Mouse (Mus musculus) ovary, adult 18-20 months (tissue): ENCODE results near the gene Tmem243.
"Not testable (repeated sequence)": the region's sequence is repeated elsewhere in the genome, so short reads cannot be mapped to it uniquely, and the experiment has no call there.

ENCODE experiments used
- DNase-seq: peaks from one replicate; pipeline ENCODE4 v3.0.0; 2022; ENCODE audit warnings: low spot score, mixed read lengths

The Tmem243 gene

DNA sequence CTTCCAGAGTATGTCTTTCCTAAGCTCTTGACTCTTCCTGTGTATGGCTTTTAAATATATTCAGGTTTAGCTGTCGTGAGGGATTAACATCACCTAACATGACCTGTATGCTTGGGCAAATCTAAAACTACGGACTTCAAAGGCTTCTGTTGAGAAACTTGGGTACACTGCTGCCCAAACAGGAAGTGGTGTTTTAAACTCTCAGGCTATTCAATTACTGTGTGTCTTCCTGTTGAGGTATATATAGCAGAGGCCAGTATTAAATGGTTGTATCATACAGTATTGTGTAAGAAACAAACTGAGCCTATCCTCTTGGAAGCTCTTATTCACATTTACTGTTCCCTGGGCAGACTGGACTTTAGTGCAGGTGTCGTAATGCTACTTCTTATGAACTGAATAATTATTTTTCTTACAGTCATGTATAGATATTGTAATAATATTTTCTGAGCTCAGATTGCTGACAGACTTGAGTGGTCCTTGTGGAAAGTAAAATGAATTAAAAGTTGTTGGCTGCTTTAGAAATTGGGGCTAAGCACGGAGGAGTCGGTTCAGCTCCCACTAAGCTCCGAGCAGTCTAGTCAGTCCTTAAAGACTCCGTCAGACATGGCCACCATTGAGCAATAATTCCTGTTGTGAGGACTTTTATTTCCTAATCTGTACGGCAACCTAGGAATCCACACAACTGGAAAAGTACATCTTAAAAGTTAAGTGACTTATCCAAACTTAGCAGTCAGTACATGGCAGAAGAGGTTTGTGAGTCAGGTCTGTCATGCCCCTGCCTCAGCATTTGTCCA, 7.0 kb downstream of the Tmem243 start:
- no peak for DNase-seq

DNA sequence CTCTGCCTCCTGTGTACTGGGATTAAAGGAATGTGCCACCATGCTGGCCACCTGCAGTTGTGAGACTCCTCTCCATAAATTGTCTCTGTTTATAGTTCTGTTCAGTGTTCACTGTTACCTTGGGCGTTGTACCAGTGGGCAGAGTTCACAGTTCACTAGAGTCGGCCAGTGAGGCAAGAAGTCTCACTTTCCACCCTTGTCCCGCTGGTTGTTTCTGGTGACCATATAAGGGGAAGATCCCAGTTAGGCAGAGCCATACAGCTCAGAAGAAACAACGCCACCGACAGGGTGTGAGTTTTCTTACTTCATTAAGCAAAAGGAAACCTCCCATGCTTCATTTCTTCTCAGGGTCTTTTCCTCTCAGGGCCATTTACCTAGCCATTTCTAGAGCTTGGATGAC, 8.0 kb downstream of the Tmem243 start:
- DNase-seq = no peak

DNA sequence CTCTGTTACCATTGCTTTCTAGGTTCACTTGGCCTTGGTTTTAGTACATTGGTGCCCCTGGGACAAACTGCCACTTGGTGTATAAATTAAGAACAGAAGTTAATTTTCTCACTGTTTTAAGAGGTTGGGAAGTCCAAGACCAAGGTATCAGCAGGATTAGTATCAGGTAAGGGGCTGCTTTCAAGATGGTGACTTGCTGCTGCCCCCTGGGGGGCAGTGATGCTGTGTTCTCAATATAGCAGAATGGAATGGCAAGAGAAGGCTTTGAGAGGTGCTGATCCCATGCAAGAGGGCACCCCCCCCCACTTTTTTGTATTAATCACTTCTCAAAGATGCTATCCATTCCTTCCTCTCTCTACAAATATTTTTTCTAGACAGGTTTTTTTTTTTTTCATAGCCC, 9.1 kb downstream of the Tmem243 start:
- DNase-seq = no peak

DNA sequence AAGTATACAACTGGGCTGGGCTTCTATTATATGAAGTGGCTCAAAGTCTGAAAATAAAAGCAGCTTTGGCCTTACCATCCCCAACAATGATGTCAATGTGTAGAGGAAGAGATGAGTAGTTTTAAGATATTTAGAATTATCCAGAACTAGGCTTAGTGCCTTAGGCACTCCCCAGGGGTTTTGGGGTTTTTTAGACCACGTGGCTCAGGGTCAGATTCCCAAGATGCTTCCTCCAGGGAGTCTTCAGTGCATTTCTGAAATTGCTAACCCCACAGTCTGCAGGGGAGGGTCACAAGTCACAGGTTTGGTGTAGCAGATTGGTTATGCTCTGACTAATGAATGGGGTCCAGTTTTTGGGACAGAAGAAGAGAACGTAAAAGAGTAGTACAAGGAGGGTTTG, 10.8 kb downstream of the Tmem243 start:
- DNase-seq = no peak

DNA sequence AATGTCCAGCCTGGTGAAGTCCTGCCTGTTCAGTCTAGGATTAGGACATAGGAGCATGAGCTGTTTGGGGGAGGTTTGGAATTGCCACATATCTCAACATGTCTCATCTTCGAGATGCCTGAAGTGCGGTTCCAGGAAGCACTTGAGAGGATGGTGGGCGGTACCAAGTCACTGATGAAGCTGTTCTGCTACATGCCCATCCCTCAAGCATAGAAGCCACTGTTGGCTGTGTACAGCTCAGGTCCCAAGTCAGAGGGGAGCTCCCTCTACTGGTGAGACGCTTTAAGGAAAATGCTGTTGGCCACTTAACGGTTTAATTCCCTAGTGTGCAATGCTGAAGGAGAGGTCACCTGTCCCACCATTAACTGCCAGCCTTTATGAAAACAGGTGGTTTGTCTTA, 11.3 kb downstream of the Tmem243 start:
- no peak for DNase-seq

DNA sequence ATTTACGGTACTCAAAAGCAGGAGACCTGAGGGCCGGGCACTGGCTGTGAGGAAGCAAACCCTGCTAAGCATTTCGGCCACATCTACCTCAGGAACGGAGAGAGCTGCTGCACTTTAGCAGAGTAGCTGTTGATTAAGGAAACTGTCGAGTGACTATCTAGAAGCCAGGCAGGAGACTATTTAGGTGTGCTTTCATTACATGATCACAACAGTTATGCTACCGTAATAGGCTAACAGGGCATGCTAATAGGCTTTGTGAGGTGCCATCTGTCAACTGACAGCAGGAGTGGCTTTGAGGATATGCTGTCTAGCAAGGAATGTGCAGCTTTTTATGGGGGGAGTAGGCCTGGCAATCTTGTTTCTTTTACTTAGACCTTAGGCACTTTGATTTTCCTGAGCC, 13.7 kb downstream of the Tmem243 start:
- DNase-seq = no peak

DNA sequence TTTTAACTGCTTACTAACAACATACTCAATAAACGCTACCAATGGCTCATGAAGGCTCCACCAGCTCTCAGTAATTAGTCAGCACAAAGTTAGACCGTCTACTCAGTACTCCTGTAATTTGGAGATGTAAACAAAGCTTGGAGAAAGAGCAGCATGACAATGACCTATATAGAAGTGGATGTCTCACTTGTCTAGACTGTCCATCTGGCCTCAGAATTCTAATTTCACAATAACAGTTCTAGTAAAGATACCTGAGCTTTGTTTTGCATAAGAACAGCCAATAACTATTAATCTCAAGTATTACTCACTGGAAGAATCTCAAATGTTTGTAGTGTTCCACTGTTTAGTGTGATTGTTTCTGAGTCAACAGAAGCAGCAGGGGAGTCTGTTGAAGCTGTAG, 23.7 kb downstream of the Tmem243 start:
- no peak for DNase-seq

DNA sequence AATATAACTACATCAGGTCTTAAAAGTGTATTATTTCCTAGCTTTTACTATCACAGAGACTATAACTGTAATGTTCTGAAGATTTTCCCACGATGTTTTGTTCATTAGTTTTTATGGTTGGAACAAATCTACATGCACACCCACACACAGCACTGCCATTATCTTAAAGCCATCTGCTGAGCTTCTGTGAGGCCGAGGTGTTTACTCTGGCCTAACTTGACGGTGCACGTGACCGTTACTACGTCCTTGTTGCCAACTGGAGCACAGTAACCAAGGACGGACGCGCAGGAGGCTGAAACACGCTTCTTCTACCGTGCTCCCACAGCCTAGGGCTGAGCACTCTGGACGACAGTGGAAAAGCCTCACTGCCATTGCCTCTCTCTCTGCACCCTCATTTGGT, 28.1 kb downstream of the Tmem243 start:
- no peak for DNase-seq

DNA sequence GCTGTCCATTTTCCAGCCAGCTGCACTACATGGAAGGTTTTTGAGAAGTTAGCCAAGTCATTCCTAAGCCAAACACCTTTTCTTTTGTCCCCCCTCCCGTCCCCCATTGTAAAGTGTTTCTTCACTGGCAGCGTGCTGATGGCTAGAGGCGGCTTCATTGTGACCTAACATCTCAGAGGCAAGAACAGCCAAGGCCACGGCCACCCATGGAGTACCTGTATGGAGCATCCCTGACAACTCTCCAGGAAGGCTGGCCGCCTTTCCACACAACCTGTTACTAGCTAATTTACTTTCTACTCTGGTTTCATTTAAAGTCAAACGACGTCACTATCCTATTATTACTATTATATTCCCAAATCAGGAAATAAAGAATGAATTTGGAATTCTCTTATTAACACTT, 31.3 kb downstream of the Tmem243 start:
- DNase-seq = no peak

DNA sequence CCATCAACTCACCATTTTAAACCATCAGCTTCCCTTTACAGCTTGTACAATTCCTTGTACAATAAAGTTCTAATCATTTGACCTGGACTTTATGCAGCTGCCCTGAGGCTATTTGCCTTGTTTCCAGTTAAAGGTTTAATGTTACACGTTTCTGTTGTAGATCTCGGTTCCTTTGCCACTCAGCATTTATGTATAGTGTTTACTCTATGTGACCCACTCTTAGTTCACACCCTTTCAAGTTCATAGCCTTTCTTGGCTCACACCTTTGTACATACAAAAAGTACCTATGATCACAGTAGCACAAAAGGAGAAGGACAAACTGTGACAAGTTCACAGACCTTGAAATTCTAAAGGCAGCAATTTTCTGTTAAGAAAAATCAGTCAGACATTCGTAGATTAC, 35.1 kb downstream of the Tmem243 start:
- no peak for DNase-seq

DNA sequence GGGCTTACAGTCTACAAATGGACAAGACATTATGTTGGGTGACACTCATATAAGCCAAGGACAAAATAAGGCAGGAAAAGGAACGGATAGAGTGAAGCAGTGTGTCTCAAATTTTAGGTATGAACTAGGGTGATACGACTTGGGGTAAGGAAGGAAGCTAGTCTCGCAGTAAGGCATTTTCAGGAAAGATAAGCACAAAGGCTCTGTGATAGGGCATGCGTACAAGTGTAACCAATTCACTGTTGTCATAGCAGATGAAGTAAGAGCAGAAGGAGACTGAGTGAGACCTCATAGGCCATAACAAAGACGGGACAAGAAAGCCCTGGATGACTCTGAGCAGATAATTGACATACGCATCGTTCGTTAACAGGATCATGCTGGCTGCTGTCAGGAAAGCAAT, 40.3 kb downstream of the Tmem243 start:
- DNase-seq = no peak

DNA sequence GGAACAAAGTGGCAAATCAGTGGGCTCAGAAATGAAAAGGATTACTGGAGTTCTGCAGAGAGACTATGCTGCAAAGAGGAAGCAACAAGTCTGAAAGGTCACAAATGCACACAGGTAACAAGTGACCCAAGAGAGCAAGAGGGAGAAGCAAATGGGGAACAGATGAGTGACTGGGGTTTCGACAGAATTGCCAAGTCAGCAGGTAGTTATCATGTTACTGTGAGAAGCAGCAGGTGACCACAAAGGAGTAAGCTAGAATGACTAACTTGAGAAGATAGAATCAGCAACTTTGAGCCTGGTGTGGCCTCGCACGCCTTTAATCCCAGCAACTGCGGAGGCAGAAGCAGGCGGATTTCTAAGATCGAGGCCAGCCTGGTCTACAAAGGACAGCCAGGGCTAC, 41.9 kb downstream of the Tmem243 start:
- DNase-seq = no peak

DNA sequence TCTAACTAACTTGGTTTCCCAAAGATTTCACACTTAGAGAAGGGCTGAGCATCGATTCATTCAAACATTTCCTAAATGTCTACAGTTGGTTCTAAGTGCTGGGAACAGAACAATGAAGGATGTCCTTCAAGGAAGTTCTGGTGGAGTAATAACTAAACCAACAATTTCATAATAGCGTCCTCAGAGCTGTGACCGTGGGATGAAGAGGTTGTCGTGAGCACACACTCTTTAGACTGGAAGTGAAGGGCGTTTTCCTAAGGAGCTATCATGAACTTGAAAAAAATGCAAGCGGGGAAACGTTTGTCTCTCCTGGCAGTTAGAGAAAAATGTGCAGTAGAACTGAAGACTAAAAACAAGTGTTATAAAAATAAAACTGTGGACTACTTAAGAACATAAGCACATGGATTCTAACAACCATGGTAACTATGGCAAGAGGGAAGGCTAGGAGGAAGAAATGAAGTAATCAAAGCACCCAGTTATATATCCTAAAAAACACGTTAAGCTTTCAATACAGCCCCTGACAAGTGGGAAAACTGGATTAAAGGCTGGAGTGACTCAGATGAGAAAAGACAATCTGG, 48.9 kb downstream of the Tmem243 start:
- DNase-seq = no peak

DNA sequence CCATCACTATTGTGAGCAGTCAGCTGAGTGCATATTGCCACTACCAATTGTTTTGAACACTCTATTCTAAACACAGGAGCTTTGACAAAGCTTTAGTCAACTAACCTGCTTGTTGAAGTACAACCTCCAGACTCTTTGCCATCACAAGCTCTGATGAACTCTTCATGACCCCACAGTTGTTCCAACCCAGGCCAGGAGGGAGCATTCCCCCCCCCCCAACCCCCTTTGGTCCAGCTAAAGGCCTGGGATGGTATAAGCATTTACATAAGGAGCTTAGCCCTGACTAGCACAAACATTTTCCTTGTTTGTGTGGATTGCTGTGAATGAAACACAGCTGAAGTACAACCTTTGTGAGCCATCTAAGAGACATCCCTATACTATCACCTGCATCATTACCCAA, 56.3 kb downstream of the Tmem243 start:
- DNase-seq = no peak

DNA sequence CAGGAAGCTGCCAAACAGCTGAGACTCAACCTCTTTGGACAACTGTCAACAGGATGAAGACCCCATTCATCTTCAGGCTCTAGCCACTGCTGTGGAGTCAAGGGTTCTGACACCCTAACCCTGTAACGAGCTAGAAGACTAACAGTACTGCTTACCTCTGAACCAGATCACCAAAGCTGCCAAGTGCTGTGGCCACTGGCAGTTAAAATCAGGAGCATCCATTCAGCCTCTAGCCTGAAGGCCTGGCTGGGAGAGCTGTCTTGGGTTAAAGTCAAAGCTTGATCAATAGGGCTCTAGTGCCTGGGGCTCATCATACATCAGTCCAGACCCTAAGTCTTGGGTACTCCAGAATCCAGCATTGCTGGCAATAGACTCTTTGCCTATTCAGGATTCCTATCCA, 56.9 kb downstream of the Tmem243 start:
- DNase-seq = no peak

DNA sequence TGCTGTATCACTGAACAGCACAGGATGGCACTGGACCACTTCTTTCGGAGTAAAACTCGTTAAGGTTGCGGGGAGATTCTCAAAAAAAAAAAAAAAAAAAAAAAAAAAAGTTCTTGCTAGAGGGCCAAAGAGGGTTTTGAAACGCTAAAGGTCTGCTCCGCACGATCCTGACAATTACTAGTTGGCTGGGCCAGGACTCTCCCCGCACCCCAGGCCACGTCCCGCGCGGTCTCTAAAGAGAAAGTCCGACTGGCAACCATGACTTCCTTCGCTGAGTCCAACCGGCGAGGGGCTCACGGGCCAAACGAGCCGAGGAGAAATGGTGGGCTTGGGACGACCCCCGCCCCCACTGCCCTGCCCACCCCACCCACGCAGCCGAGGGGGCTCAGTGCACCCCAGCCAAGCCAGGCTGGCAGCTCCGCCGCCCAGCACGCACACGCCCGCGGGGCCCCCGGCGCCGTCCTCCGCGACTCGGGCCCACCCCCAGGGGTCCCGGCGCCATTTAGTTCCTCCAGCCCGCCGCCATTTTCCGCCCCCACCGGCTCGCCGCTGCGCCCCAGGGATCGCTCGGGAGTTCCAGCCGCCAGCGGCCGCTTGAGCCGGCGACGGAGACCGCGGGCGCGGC, 60.5 kb downstream of the Tmem243 start:
- DNase-seq = peak; percentile 8

DNA sequence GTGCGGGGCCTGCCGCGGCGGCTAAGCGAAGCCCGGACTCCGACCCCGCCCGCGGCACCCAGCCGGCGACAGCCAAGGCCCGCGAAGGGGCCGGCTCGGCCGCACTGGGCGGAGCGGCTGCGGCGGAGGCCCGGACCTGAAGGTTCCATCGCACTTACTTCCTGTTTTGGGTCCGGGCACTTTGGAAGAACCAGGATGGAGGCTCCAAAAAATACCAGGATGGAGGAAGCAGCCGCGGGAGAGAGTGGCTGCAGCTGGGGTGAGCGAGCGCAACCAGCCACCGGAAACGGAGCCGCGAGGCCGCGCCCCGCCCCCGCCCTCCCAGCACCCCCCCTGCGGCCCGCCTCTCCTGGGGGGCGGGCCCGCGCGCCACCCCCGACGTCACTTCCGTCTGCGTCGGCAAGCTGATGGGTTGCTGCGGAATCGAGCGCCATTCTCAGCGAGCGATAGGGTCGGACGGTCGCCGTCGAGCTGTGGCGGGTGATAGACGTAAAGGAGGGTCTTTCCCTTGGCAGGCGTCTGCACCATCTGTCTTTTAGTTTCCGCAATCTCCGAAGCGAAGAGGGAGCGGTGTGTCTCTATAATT, 61.1 kb downstream of the Tmem243 start, which contains the start of gene Dmtf1:
TSS of gene Dmtf1 (minus strand) at position 321 of the 586 bp plus-strand sequence.
- peak; percentile 91 for DNase-seq

DNA sequence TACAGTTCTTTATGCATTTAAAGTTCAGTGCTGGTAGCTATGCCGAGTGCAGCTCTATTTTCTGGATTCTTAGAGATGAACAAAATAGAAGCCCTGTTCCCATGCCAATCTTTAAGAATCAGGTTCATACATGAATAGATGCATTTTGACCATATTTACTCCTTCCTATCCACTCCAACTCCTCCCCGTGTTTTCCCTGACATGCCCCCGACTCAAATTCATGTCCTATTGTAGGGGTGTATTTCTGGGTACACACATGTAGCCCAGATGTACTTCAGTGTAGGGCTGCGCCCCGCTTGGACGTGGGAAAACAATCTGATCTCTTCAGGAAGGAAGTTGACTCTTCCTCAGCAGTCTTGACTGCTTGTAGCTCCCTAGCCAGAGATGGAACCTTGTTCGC, 61.6 kb downstream of the Tmem243 start:
- DNase-seq = no peak

DNA sequence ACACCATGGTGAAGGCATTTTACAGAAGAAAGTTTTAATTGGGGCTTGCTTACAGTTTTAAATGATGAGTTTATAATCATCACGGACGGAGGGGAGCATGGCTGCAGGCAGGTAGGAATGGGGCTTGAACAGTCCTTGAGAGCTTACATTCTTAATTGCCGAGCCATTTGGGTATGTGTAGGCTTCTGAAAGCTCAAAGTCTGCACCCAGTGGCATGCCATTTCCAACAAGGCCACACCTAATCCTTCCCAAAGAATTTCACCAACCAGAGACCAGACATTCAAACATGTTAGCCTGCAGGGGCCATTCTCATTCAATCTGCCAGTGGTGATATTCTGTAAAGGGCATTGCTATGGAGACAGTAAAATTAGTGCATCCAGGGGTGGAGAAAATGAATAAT, 62.9 kb downstream of the Tmem243 start:
- DNase-seq = no peak

DNA sequence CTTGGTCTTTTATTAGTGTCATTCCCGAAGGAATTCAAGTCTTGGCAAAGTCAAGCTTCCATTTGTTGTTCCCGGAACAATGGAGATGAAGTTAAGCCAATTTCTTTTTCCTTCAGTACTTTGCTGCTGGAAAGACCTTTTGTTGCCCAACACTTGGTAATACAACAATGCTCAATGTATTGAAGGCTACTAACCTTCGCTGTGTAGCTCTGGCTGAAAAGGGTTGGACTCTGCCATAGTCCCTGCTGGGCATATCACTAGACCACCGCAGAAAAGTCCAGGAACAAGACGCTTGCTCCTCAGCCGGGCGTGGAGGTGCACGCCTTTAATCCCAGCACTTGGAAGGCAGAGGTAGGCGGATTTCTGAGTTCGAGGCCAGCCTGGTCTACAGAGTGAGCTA, 64.7 kb downstream of the Tmem243 start:
- not testable (repeated sequence) for DNase-seq

DNA sequence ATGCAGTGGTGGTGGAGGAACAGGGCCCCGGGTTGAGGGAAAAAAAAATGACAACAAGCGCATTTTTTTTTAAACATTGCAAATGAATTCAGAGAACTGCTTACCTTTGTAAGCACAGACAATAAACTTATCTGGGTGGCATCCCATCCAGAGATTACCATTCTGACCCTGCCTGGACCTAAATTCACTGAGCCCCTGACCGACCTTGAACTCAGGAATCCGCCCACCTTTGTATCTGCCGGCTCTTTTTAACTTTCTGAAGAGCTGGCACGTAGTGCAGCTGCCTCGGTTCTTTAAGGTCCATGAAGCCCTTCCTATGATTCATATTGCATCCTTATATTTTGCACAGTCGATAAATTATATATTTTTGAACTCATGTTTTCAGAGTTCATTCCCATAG, 65.9 kb downstream of the Tmem243 start:
- DNase-seq = no peak

DNA sequence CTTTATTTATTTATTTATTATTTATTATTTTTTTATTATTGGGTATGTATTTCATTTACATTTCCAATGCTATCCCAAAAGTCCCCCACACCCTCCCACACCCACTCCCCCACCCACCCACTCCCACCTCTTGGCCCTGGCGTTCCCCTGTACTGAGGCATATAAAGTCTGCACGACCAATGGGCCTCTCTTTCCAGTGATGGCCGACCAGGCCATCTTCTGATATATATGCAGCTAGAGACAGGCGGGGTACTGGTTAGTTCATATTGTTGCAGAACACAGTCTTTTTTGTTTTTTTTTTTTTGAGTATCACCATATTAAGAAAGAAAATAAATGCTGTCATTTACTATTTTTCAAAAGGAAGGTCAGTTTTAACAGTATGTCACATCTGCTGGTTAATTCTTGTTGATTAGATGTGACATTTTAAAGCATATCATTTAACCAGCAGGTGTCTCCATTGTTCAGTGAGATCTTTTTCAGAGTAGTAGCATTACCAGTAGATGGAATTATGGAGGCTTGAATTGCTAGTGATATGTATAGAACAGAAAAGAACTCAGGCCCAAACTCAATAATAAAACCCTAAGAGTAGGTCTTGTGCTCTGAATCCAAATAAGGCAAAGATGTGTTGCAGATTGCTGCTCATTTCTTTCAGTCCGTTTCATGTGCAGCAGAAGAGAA, 69.0 kb downstream of the Tmem243 start:
- DNase-seq = not testable (repeated sequence)

DNA sequence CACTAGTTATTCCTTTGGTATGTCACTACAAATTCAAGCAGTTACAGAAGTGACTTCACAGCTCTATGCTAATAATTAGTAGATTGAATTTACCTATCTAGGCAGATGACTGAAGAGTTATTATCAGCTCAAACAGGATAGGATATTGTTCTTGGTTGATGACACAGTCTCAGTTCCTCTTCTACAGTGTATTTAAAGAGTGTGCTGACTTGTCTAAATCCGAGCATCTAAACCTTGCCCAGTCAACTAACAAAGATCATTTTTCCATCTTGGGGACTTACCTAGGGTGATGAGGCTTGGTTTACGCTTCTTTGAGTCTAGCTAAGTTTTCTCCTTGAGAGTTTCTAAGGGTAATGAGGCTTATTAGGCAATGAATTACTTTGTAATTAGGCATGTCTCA, 72.8 kb downstream of the Tmem243 start:
- no peak for DNase-seq
